In the genomic region with DNA sequence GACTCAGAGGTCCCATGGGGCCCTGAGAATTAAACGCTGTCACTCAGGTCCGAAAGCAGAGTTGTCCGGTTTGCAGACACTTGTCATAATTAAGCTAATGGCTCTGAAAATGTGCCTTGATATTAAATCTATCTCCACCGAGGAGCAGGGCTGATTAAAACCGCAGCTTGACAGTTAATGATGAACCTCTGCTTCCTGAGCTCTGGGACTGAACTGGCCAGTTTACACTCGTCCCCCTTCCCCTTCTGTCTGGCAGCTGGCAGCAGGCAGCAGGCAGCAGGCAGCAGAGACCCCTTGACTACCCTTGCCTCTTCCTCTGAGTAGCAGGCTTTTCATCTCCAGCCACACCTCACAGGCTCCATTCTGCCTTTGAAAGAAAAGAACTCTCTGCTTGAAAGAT, we compare ENCODE assay signal across 25 mouse cellular contexts.
DNase-seq lines count a peak whose midpoint lies in the region; ATAC-seq and TF ChIP-seq lines count a peak whose summit lies in the region.
"Had no signal": no experiment of that assay in that cellular context is flagged by ENCODE, and none has a peak within 500 bp of the region (broad histone marks: within the 10 kb centered on the region; RNA-seq: fewer than 3 reads in every experiment).

No protein-coding gene starts in this region.

- no peak for TF ChIP-seq CTCF in brain, embryonic 14.5 days (IDR thresholded peaks at IDR 0.05; ENCODE audit: borderline replicate concordance, extremely low read depth, insufficient read depth, insufficient read length)
- TF ChIP-seq CTCF in layer of hippocampus, adult 2 months (conservative IDR thresholded peaks at IDR 0.05) = no peak

- DNase-seq in heart, embryonic 10.5 days (ENCODE audit: low spot score) = peak; percentile 55
- DNase-seq in heart, postnatal 4 days = no peak
- DNase-seq in midbrain, embryonic 10.5 days (ENCODE audit: low spot score) = no peak
- DNase-seq in brain, embryonic 14.5 days (ENCODE audit: low read depth) = peak; percentile 60
- no peak for DNase-seq in embryonic facial prominence, embryonic 10.5 days (ENCODE audit: low spot score)
- no peak for DNase-seq in layer of hippocampus, adult 2 months (ENCODE audit: low spot score in 2 of 2)
- no peak for DNase-seq in forebrain, embryonic 11.5 days (ENCODE audit: low spot score)
- DNase-seq: adrenal gland, postnatal 36 days; cerebellum, adult 2 months; cerebellum, postnatal 14 days; gastrocnemius, postnatal 14 days; kidney, adult 18-20 months; lung, postnatal 4 days; right cerebral cortex, postnatal 14 days had no signal

- no peak overlapping the region for H3K4me2 ChIP-seq in midbrain, embryonic 16.5 days (ENCODE audit: low read length)
- H3K4me2 ChIP-seq in forebrain, embryonic 11.5 days (ENCODE audit: low read depth, low read length, severe bottlenecking) = no peak overlapping the region
- H3K4me2 ChIP-seq: embryonic facial prominence, embryonic 15.5 days; forebrain, embryonic 13.5 days; heart, embryonic 11.5 days; kidney, embryonic 15.5 days; limb, embryonic 13.5 days; liver, embryonic 11.5 days; stomach, embryonic 15.5 days had no signal

- no peak overlapping the region for H3K27ac ChIP-seq in heart, embryonic 10.5 days
- peak overlapping the region; percentile 33; the same call in 1 of the 2 replicates for H3K27ac ChIP-seq in midbrain, embryonic 10.5 days (replicated peaks)
- no peak overlapping the region for H3K27ac ChIP-seq in midbrain, embryonic 16.5 days (ENCODE audit: low read length)
- H3K27ac ChIP-seq in embryonic facial prominence, embryonic 10.5 days (replicated peaks) = peak overlapping the region; percentile 48; the same call in 1 of the 2 replicates
- H3K27ac ChIP-seq in layer of hippocampus, adult 2 months = no peak overlapping the region
- H3K27ac ChIP-seq in forebrain, embryonic 11.5 days (ENCODE audit: low read depth, low read length) = no peak overlapping the region
- H3K27ac ChIP-seq: embryonic facial prominence, embryonic 15.5 days; forebrain, embryonic 13.5 days; kidney, embryonic 15.5 days; limb, embryonic 13.5 days; stomach, embryonic 15.5 days had no signal

- 61% methylated on average over 6 of the region's 6 CpGs for WGBS in heart, embryonic 10.5 days
- WGBS in midbrain, embryonic 10.5 days = 74% methylated on average over 6 of the region's 6 CpGs
- 22% methylated on average over 6 of the region's 6 CpGs for WGBS in midbrain, embryonic 16.5 days
- WGBS in embryonic facial prominence, embryonic 10.5 days = 53% methylated on average over 6 of the region's 6 CpGs
- WGBS in forebrain, embryonic 11.5 days = 63% methylated on average over 6 of the region's 6 CpGs

- ATAC-seq in midbrain, embryonic 16.5 days = no peak
- ATAC-seq in forebrain, embryonic 11.5 days (replicated peaks; ENCODE audit: low FRiP score) = no peak
- ATAC-seq: CD4-positive, CD25-positive, alpha-beta regulatory T cell, adult 4 months; forebrain, embryonic 13.5 days; lung, postnatal 0 days had no signal

- H3K36me3 ChIP-seq in heart, embryonic 10.5 days = no peaks in the 10 kb centered on the region
- H3K36me3 ChIP-seq in midbrain, embryonic 10.5 days = no peaks in the 10 kb centered on the region
- H3K36me3 ChIP-seq in midbrain, embryonic 16.5 days (ENCODE audit: control insufficient read depth, insufficient read depth, low read length) = no peaks in the 10 kb centered on the region
- H3K36me3 ChIP-seq in embryonic facial prominence, embryonic 10.5 days (replicated peaks) = no peaks in the 10 kb centered on the region
- H3K36me3 ChIP-seq in forebrain, embryonic 11.5 days (ENCODE audit: control insufficient read depth, insufficient read depth, low read length) = no peaks in the 10 kb centered on the region
- H3K36me3 ChIP-seq: embryonic facial prominence, embryonic 15.5 days; kidney, embryonic 15.5 days; limb, embryonic 13.5 days; stomach, embryonic 15.5 days had no signal

- TF ChIP-seq POLR2A in brain, embryonic 14.5 days (IDR thresholded peaks at IDR 0.05; ENCODE audit: borderline replicate concordance, extremely low read depth, insufficient read depth, insufficient read length, poor library complexity, severe bottlenecking) = no peak

- H3K27me3 ChIP-seq in heart, embryonic 10.5 days (ENCODE audit: insufficient read depth, poor library complexity, severe bottlenecking) = peaks cover 8% of the 10 kb centered on the region; the same call in 1 of the 2 replicates
- peaks cover 61% of the 10 kb centered on the region for H3K27me3 ChIP-seq in midbrain, embryonic 10.5 days (ENCODE audit: low read depth, poor library complexity, severe bottlenecking)
- no peaks in the 10 kb centered on the region for H3K27me3 ChIP-seq in midbrain, embryonic 16.5 days (ENCODE audit: control insufficient read depth, insufficient read depth, low read depth, low read length)
- peaks cover 68% of the 10 kb centered on the region for H3K27me3 ChIP-seq in embryonic facial prominence, embryonic 10.5 days (replicated peaks; ENCODE audit: low read depth, poor library complexity, severe bottlenecking)
- peaks cover 57% of the 10 kb centered on the region for H3K27me3 ChIP-seq in forebrain, embryonic 11.5 days (ENCODE audit: control insufficient read depth, insufficient read depth, low read length)
- H3K27me3 ChIP-seq: embryonic facial prominence, embryonic 15.5 days; megakaryocyte, embryonic 14.5 days had no signal

- no peak overlapping the region for H3K4me3 ChIP-seq in heart, embryonic 10.5 days
- H3K4me3 ChIP-seq in midbrain, embryonic 10.5 days = no peak overlapping the region
- H3K4me3 ChIP-seq in midbrain, embryonic 16.5 days (ENCODE audit: low read depth, low read length) = no peak overlapping the region
- H3K4me3 ChIP-seq in embryonic facial prominence, embryonic 10.5 days = no peak overlapping the region
- H3K4me3 ChIP-seq in layer of hippocampus, adult 2 months = no peak overlapping the region
- no peak overlapping the region for H3K4me3 ChIP-seq in forebrain, embryonic 11.5 days (ENCODE audit: low read depth, low read length)
- H3K4me3 ChIP-seq: embryonic facial prominence, embryonic 15.5 days; forebrain, embryonic 13.5 days; kidney, embryonic 15.5 days; limb, embryonic 13.5 days; megakaryocyte, embryonic 14.5 days; stomach, embryonic 15.5 days had no signal

- no peaks in the 10 kb centered on the region for H3K9me3 ChIP-seq in heart, embryonic 10.5 days
- H3K9me3 ChIP-seq in midbrain, embryonic 10.5 days (replicated peaks) = no peaks in the 10 kb centered on the region
- H3K9me3 ChIP-seq in midbrain, embryonic 16.5 days (replicated peaks; ENCODE audit: control insufficient read depth, low read length, poor library complexity, severe bottlenecking) = no peaks in the 10 kb centered on the region
- H3K9me3 ChIP-seq in embryonic facial prominence, embryonic 10.5 days = no peaks in the 10 kb centered on the region
- no peaks in the 10 kb centered on the region for H3K9me3 ChIP-seq in forebrain, embryonic 11.5 days (ENCODE audit: control insufficient read depth, low read length)
- H3K9me3 ChIP-seq: embryonic facial prominence, embryonic 15.5 days; forebrain, embryonic 13.5 days; kidney, embryonic 15.5 days; limb, embryonic 13.5 days; megakaryocyte, embryonic 14.5 days; stomach, embryonic 15.5 days had no signal

- H3K9ac ChIP-seq in midbrain, embryonic 16.5 days (ENCODE audit: low read depth, low read length) = no peak overlapping the region
- no peak overlapping the region for H3K9ac ChIP-seq in forebrain, embryonic 11.5 days (ENCODE audit: low read length)
- H3K9ac ChIP-seq: embryonic facial prominence, embryonic 15.5 days; forebrain, embryonic 13.5 days; kidney, embryonic 15.5 days; limb, embryonic 13.5 days; stomach, embryonic 15.5 days had no signal

- peaks cover 16% of the 10 kb centered on the region for H3K4me1 ChIP-seq in heart, embryonic 10.5 days
- H3K4me1 ChIP-seq in midbrain, embryonic 10.5 days = peaks cover 37% of the 10 kb centered on the region
- H3K4me1 ChIP-seq in midbrain, embryonic 16.5 days (ENCODE audit: control insufficient read depth, insufficient read depth, low read length) = peaks cover 2% of the 10 kb centered on the region; the same call in 1 of the 2 replicates
- peaks cover 46% of the 10 kb centered on the region for H3K4me1 ChIP-seq in embryonic facial prominence, embryonic 10.5 days
- H3K4me1 ChIP-seq in forebrain, embryonic 11.5 days (replicated peaks; ENCODE audit: control insufficient read depth, insufficient read depth, low read length) = peaks cover 5% of the 10 kb centered on the region; the same call in 1 of the 2 replicates
- H3K4me1 ChIP-seq: embryonic facial prominence, embryonic 15.5 days; megakaryocyte, embryonic 14.5 days had no signal

Comparison
In these comparisons a context has a peak if more than half of its experiments do, and no peak if none do; other contexts are left out.
1. DNase-seq: peak in heart, embryonic 10.5 days (single experiment) and brain, embryonic 14.5 days (single experiment); none in heart, postnatal 4 days (single experiment), midbrain, embryonic 10.5 days (single experiment), embryonic facial prominence, embryonic 10.5 days (single experiment), layer of hippocampus, adult 2 months (0 of 2) and forebrain, embryonic 11.5 days (single experiment).
2. H3K27ac ChIP-seq: peak in midbrain, embryonic 10.5 days (single experiment) and embryonic facial prominence, embryonic 10.5 days (single experiment); none in heart, embryonic 10.5 days (single experiment), midbrain, embryonic 16.5 days (single experiment), layer of hippocampus, adult 2 months (single experiment) and forebrain, embryonic 11.5 days (single experiment).